10 mouse cellular contexts compared by ENCODE assay signal in the genomic region with DNA sequence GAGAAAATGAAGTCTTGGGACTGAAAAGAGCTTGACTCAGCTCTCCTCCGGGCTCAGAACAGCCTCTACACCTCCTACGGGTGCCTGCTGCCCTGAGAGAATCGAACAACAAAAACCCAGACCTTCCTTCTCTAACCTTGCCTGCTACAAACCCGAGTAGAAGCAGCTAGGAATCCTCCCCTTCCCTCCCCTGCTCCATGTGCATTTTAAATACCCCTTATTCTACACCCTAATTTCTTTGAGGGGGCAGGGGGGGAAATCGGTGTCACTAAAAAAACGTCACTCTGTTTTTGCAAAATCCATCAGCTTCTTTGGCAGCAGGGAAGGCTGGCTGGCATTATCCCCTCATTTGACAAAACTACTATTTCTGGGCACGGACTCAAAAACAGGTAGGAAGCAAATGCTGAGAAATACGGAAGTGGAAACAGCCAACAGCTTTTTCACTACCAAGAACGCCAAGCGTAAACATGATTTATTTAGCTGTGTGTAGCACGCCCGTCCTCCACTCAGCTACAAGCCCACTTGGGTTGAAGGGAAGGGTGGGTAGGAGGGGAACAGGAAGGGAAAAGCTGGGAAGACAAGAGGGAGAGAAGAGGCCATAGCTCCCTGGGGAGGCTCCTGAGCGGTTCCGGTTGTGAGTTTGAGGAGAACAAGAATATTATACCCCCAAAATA. TPM values are rescaled to one million over a fixed set of nuclear protein-coding genes. Genes with fewer than 3 reads are reported as not detected.
DNase-seq lines count a peak whose midpoint lies in the region; ATAC-seq lines count a peak whose summit lies in the region.
"Had no signal": no experiment of that assay in that cellular context is flagged by ENCODE, and none has a peak within 500 bp of the region (broad histone marks: within the 10 kb centered on the region; RNA-seq: fewer than 3 reads in every experiment).

No protein-coding gene starts in this region.

- no peak for ATAC-seq in heart, embryonic 13.5 days (ENCODE audit: extremely low read depth, insufficient number of reproducible peaks, low FRiP score, low TSS enrichment)
- ATAC-seq in forebrain, embryonic 13.5 days, result no peak
- ATAC-seq in limb, embryonic 13.5 days (ENCODE audit: low FRiP score, low read depth), result no peak

- WGBS in heart, embryonic 13.5 days, result 46% methylated on average over 14 of the region's 14 CpGs
- WGBS in forebrain, embryonic 13.5 days, result 9% methylated on average over 14 of the region's 14 CpGs
- 15% methylated on average over 14 of the region's 14 CpGs for WGBS in limb, embryonic 13.5 days

- no peak overlapping the region for H3K27ac ChIP-seq in heart, embryonic 13.5 days (replicated peaks)
- H3K27ac ChIP-seq in forebrain, embryonic 13.5 days, result peak overlapping the region; percentile 86
- no peak overlapping the region for H3K27ac ChIP-seq in limb, embryonic 13.5 days

- H3K9ac ChIP-seq in heart, embryonic 13.5 days, result peak overlapping the region; percentile 53; the same call in 1 of the 2 replicates
- peak overlapping the region; percentile 63 for H3K9ac ChIP-seq in forebrain, embryonic 13.5 days
- H3K9ac ChIP-seq in limb, embryonic 13.5 days, result peak overlapping the region; percentile 31; the same call in 1 of the 2 replicates

- no peaks in the 10 kb centered on the region for H3K36me3 ChIP-seq in heart, embryonic 13.5 days
- no peaks in the 10 kb centered on the region for H3K36me3 ChIP-seq in forebrain, embryonic 13.5 days (ENCODE audit: poor library complexity, severe bottlenecking)
- H3K36me3 ChIP-seq in limb, embryonic 13.5 days, result no peaks in the 10 kb centered on the region

- no peak for DNase-seq in heart, postnatal 36 days
- DNase-seq in brain, adult 2 months (ENCODE audit: low read depth, low spot score), result peak; percentile 83
- DNase-seq in MN1 (ENCODE audit: low spot score), result no peak
- no peak for DNase-seq in urinary bladder, postnatal 10 days (ENCODE audit: low spot score)
- no peak for DNase-seq in kidney, postnatal 14 days
- DNase-seq: kidney, postnatal 10 days; lung, postnatal 4 days had no signal

- intact Hi-C loops in heart, postnatal 36 days (cut with DNase I), result no loop called here

- no peaks in the 10 kb centered on the region for H3K9me3 ChIP-seq in heart, embryonic 13.5 days
- H3K9me3 ChIP-seq in forebrain, embryonic 13.5 days (replicated peaks), result no peaks in the 10 kb centered on the region
- no peaks in the 10 kb centered on the region for H3K9me3 ChIP-seq in limb, embryonic 13.5 days

- H3K4me3 ChIP-seq in heart, embryonic 13.5 days, result peak overlapping the region; percentile 25
- H3K4me3 ChIP-seq in forebrain, embryonic 13.5 days, result peak overlapping the region; percentile 28
- peak overlapping the region; percentile 24 for H3K4me3 ChIP-seq in limb, embryonic 13.5 days

- peaks cover 46% of the 10 kb centered on the region for H3K27me3 ChIP-seq in heart, embryonic 13.5 days (replicated peaks)
- no peaks in the 10 kb centered on the region for H3K27me3 ChIP-seq in forebrain, embryonic 13.5 days
- no peaks in the 10 kb centered on the region for H3K27me3 ChIP-seq in limb, embryonic 13.5 days

- peaks cover 82% of the 10 kb centered on the region for H3K4me1 ChIP-seq in heart, embryonic 13.5 days
- H3K4me1 ChIP-seq in forebrain, embryonic 13.5 days, result peaks cover 100% of the 10 kb centered on the region
- peaks cover 98% of the 10 kb centered on the region for H3K4me1 ChIP-seq in limb, embryonic 13.5 days

- peak overlapping the region; percentile 93 for H3K4me2 ChIP-seq in heart, embryonic 13.5 days
- peak overlapping the region; percentile 62 for H3K4me2 ChIP-seq in forebrain, embryonic 13.5 days
- peak overlapping the region; percentile 58 for H3K4me2 ChIP-seq in limb, embryonic 13.5 days (replicated peaks)

RNA-seq across cellular contexts. Expression of gene Bcl11b, which starts 27.4 kb away (rescaled TPM):
- 4.5 and 4.6 TPM in 2 replicates for polyA plus RNA-seq in heart, embryonic 13.5 days (2015; fragmentation: Nextera tagmentation; extraction: Ambion mirVana)
- total RNA-seq in heart, postnatal 36 days (2021), result under 1 TPM; 0.76 to 0.86 TPM
- 53.5 and 61.1 TPM in 2 replicates for polyA plus RNA-seq in forebrain, embryonic 13.5 days (2015; fragmentation: Nextera tagmentation; extraction: Ambion mirVana)
- polyA plus RNA-seq in limb, embryonic 13.5 days (2015; fragmentation: Nextera tagmentation; extraction: Ambion mirVana), result 12.6 and 14.1 TPM in 2 replicates
